Mouse (Mus musculus) forebrain, embryonic 14.5 days (tissue): ENCODE measurements around the gene Entpd2. TPM values are rescaled to one million over a fixed set of nuclear protein-coding genes. Genes with fewer than 3 reads are reported as not detected.

Experiments used
- microRNA-seq: library from miRNA; unstranded; fragments of <30 nt; microRNA quantifications from one replicate; pipeline ENCODE4, GENCODE M21; 2016
- polyA plus RNA-seq: library from polyadenylated mRNA; unstranded; fragments of >200 nt; fragmentation: Nextera tagmentation; extraction: Ambion mirVana; gene quantifications from 2 replicates; pipeline ENCODE4 v1.2.1, GENCODE M21; 2014

Entpd2 gene
- polyA plus RNA-seq, 1 experiment from 2014 or later, result 1.9 TPM

Small RNA genes within 50 kb of the gene (microRNA-seq; reads per million reads assigned to microRNA genes)
- not detected for gene Mir3087

Other genes starting within 250 kb of the Entpd2 start
- gene Nrarp, start 215.1 kb upstream of the Entpd2 start, polyA plus RNA-seq, result 18.6 and 22.1 TPM in 2 replicates
- 0.97 and 1.9 TPM in 2 replicates for gene Tor4a, start 199.0 kb upstream of the Entpd2 start, polyA plus RNA-seq
- 68.8 and 73.5 TPM in 2 replicates for gene Nelfb, start 184.4 kb upstream of the Entpd2 start, polyA plus RNA-seq
- not detected in 2 replicates for gene Stpg3, start 181.2 kb upstream of the Entpd2 start, polyA plus RNA-seq
- 1.1 TPM in 1 of 2 replicates, not detected in the other for gene Fam166a, start 177.1 kb upstream of the Entpd2 start, polyA plus RNA-seq
- gene Tubb4b, start 171.2 kb upstream of the Entpd2 start, polyA plus RNA-seq, result 392 and 409 TPM in 2 replicates
- 0.10 TPM in 1 of 2 replicates, not detected in the other for gene Slc34a3, start 161.5 kb upstream of the Entpd2 start, polyA plus RNA-seq
- gene Rnf224, start 159.1 kb upstream of the Entpd2 start, polyA plus RNA-seq, result not detected in 2 replicates
- gene Rnf208, start 153.6 kb upstream of the Entpd2 start, polyA plus RNA-seq, result 67.4 and 98.5 TPM in 2 replicates
- gene Cysrt1, start 153.4 kb upstream of the Entpd2 start, polyA plus RNA-seq, result not detected in 2 replicates
- 4.7 and 6.0 TPM in 2 replicates for gene AL732309.1, start 149.0 kb upstream of the Entpd2 start, polyA plus RNA-seq
- gene Tmem203, start 140.4 kb upstream of the Entpd2 start, polyA plus RNA-seq, result 14.7 and 17.4 TPM in 2 replicates
- 6.6 and 9.9 TPM in 2 replicates for gene Tprn, start 133.3 kb upstream of the Entpd2 start, polyA plus RNA-seq
- 258 and 281 TPM in 2 replicates for gene Ssna1, start 123.4 kb upstream of the Entpd2 start, polyA plus RNA-seq
- gene Anapc2, start 123.4 kb upstream of the Entpd2 start, polyA plus RNA-seq, result 105 and 123 TPM in 2 replicates
- not detected in 2 replicates for gene Tmem210, start 107.7 kb upstream of the Entpd2 start, polyA plus RNA-seq
- gene Lrrc26, start 106.0 kb upstream of the Entpd2 start, polyA plus RNA-seq, result 0.25 TPM in 1 of 2 replicates, not detected in the other
- gene Grin1, start 76.7 kb upstream of the Entpd2 start, polyA plus RNA-seq, result 17.0 and 21.1 TPM in 2 replicates
- 69.5 and 87.7 TPM in 2 replicates for gene Man1b1, start 63.5 kb upstream of the Entpd2 start, polyA plus RNA-seq
- 21.3 and 21.4 TPM in 2 replicates for gene Dpp7, start 39.5 kb upstream of the Entpd2 start, polyA plus RNA-seq
- gene Uap1l1, start 30.2 kb upstream of the Entpd2 start, polyA plus RNA-seq, result 5.8 and 7.8 TPM in 2 replicates
- 27.8 and 28.9 TPM in 2 replicates for gene Sapcd2, start 23.6 kb upstream of the Entpd2 start, polyA plus RNA-seq
- gene Npdc1, start 3.5 kb downstream of the Entpd2 start, polyA plus RNA-seq, result 263 and 331 TPM in 2 replicates
- gene Fut7, start 27.4 kb downstream of the Entpd2 start, polyA plus RNA-seq, result 0.21 TPM in 1 of 2 replicates, not detected in the other
- 6.7 and 11.9 TPM in 2 replicates for gene Abca2, start 32.8 kb downstream of the Entpd2 start, polyA plus RNA-seq
- 1.1 and 2.2 TPM in 2 replicates for gene Clic3, start 61.0 kb downstream of the Entpd2 start, polyA plus RNA-seq
- 93.2 and 101 TPM in 2 replicates for gene Paxx, start 65.2 kb downstream of the Entpd2 start, polyA plus RNA-seq
- gene Ptgds, start 74.2 kb downstream of the Entpd2 start, polyA plus RNA-seq, result 170 and 301 TPM in 2 replicates
- gene Lcn12, start 98.0 kb downstream of the Entpd2 start, polyA plus RNA-seq, result not detected in 2 replicates
- 77.9 and 102 TPM in 2 replicates for gene Fbxw5, start 104.9 kb downstream of the Entpd2 start, polyA plus RNA-seq
- 4.0 and 4.1 TPM in 2 replicates for gene C8g, start 105.8 kb downstream of the Entpd2 start, polyA plus RNA-seq
- gene Traf2, start 151.1 kb downstream of the Entpd2 start, polyA plus RNA-seq, result 26.7 and 29.4 TPM in 2 replicates
- 369 and 370 TPM in 2 replicates for gene Edf1, start 162.0 kb downstream of the Entpd2 start, polyA plus RNA-seq
- 0.84 and 2.2 TPM in 2 replicates for gene Mamdc4, start 179.0 kb downstream of the Entpd2 start, polyA plus RNA-seq
- gene Phpt1, start 179.3 kb downstream of the Entpd2 start, polyA plus RNA-seq, result 168 and 216 TPM in 2 replicates
- 2.2 and 4.2 TPM in 2 replicates for gene Ajm1, start 185.9 kb downstream of the Entpd2 start, polyA plus RNA-seq
- 47.9 and 55.0 TPM in 2 replicates for gene Rabl6, start 212.6 kb downstream of the Entpd2 start, polyA plus RNA-seq
- gene Ccdc183, start 221.8 kb downstream of the Entpd2 start, polyA plus RNA-seq, result 0.18 and 0.30 TPM in 2 replicates
- gene Tmem141, start 226.1 kb downstream of the Entpd2 start, polyA plus RNA-seq, result 27.9 and 32.8 TPM in 2 replicates
- 2.0 and 3.7 TPM in 2 replicates for gene Fcna, start 232.2 kb downstream of the Entpd2 start, polyA plus RNA-seq